Mouse (Mus musculus) thymus, adult 18-20 months (tissue): ENCODE measurements around the gene Fars2.

Experiments
- DNase-seq, 2 experiments: peaks; one replicate each; pipeline ENCODE4 v3.0.0; 2022; ENCODE audit warnings: mixed read lengths in 2 of 2

Gene Fars2

DNA sequence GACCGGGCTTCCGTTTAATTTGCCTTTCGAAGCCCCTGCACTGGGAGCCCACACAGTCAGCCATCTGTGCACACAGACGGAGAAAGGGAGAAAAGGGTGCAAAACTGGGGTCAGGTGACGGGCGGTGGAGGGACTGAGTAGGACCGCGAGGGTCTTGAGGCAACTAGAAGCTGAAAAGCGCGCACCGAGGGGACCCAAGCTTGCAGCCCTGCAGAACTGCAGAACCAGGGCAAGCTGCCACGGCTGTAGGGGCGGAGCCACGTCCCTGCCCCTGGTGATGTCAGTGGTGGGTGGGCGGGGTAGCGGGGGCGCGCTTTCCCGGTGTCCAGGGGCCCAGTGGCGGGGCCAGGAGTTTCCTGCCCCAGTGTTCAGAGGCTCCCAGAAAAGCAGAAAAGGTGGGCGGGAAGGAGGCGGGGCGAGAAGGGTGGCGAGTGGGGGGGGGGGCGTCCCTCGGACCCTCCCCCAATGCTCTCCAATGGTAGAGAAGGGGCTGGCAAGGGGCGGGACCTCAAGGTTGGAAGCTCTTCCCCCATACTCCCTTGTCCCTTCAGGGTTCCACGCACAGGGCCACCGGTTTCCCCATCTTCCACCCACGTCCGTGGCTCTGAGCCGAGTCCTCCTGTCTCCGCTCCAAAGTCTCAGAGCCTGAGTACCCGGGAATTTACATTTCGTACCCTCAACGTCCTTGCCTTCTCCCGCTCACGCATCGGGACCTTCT, 618.8 kb downstream of the Fars2 start:
- DNase-seq: peak; percentile 27 to 43

DNA sequence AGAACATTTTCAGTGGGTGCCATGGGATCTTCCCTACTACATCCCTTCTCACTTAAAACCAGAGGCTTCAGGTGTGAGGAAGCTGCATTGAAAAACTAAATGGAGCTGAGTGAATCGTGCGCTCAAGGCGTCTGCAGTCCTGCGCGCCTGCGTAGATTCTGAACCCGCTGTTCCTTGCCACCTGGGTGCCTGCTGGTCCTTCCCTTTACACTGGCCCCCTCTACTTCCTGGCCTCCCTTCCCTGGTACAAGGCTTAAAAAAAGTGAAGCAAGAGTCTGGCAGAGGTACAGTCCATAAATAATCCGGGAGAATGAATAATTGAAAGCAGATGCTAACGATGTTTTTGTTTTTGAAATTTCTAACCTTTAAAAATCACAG, 619.4 kb downstream of the Fars2 start:
- no peak for DNase-seq

DNA sequence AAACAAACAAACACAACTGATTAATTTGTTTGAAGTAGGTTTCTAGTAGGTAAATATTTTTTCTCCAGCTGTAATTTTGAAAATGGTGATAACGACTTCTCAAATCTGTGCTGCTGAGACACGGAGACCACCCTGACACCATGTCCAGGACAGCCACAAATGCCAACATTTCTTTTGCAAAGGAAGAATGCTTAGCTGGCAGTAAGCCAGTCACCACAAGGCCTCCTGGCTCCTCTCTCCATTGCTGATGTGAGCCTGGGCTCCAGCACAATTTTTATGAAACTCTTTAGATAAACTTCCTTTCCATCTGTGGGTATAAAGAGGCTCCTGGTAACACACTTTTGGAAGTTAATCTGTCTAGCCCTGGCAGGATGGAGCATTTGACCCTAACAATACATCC, 632.8 kb downstream of the Fars2 start:
- no peak for DNase-seq

DNA sequence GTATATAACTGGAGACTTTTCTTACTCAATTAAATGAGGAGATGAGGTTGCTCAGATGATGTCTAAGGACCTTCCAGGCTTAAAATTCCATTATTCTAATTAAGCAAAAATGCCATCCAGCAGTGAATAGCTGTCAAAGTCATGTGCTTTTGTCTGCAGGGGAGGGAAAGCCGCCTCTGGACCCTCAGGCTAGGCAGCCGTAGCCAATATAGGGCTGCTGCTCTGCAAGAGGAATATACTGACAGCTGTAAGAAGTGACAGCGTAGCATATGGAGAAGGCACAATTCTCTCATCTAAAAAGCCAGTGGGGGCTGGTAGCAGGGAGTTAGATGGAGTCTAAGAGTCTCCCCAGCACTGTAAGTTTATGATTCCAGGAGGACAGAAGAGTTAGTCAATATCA, 634.6 kb downstream of the Fars2 start:
- no peak for DNase-seq

DNA sequence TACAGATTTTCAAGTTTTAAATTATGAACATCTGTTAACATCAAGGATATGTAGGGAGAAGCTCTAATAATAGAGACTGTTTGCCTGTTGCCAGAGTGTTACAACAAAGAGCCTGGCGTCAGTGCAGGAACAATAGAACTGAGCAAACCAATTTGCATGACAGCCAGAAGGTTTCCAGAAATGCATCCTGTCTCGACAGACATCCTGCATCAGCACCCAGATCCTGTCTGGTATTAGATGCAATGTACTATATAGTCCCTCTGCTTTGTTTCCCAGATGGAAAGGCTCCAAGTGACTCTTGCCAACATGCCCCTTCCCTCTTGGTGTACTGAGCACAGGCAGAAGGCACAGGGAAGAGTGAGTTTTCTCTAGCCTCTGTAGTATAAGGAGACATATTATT, 649.6 kb downstream of the Fars2 start:
- DNase-seq: no peak
